Mouse (Mus musculus) embryonic facial prominence, embryonic 14.5 days (tissue): Measurements from ENCODE around the gene Myo7a. TPM values are rescaled to one million over a fixed set of nuclear protein-coding genes. Genes with fewer than 3 reads are reported as not detected.

Experiments
- ATAC-seq: fragments of 200-750 bp; cut with Nextera tagmentation; 2 replicates; pipeline ENCODE4 v1.8.0; 2017; ENCODE audit warnings: low read depth, moderate number of reproducible peaks, moderate TSS enrichment
- DNase-seq: peaks from one replicate; pipeline ENCODE4 v3.0.0-alpha.2; 2015; ENCODE audit warnings: low spot score
- H3K27ac ChIP-seq: fragments of 300-500 bp; sonication (generic); replicated peaks from 2 replicates; pipeline ENCODE4 v1.5.1; 2014; ENCODE audit warnings: low read depth, mild to moderate bottlenecking, low read length, moderate library complexity
- H3K27me3 ChIP-seq: fragments of 300-500 bp; sonication (generic); replicated peaks from 2 replicates; pipeline ENCODE4 v1.6.1; 2014; ENCODE audit warnings: low read length; ENCODE audit not compliant: control insufficient read depth, insufficient read depth
- H3K36me3 ChIP-seq: fragments of 300-500 bp; sonication (generic); 2 replicates; pipeline ENCODE4 v1.6.1; 2014; ENCODE audit warnings: low read length, mixed read lengths; ENCODE audit not compliant: control insufficient read depth, insufficient read depth
- H3K4me1 ChIP-seq: fragments of 300-500 bp; sonication (generic); 2 replicates; pipeline ENCODE4 v1.6.1; 2014; ENCODE audit warnings: antibody characterized with exemption, low read length; ENCODE audit not compliant: control insufficient read depth, insufficient read depth
- H3K4me2 ChIP-seq: fragments of 300-500 bp; sonication (generic); 2 replicates; pipeline ENCODE4 v1.6.1; 2014; ENCODE audit warnings: low read depth, mild to moderate bottlenecking, low read length, moderate library complexity, mixed read lengths
- H3K4me3 ChIP-seq: fragments of 300-500 bp; sonication (generic); 2 replicates; pipeline ENCODE4 v1.5.1; 2014; ENCODE audit warnings: low read depth, mild to moderate bottlenecking, low read length
- H3K9ac ChIP-seq: fragments of 300-500 bp; sonication (generic); 2 replicates; pipeline ENCODE4 v1.6.1; 2014; ENCODE audit warnings: low read depth, mild to moderate bottlenecking, low read length, moderate library complexity, mixed read lengths
- H3K9me3 ChIP-seq: fragments of 300-500 bp; sonication (generic); 2 replicates; pipeline ENCODE4 v1.6.1; 2016; ENCODE audit warnings: low read length; ENCODE audit not compliant: control insufficient read depth
- WGBS: fragments of 180-500 bp; shearing (Covaris S2); extraction: QIAGEN DNeasy Blood & Tissue Kit; methylation state at CpG from one replicate; pipeline ENCODE4 v1.1.7; 2014; 5-methylcytosine and 5-hydroxymethylcytosine counted together
- polyA plus RNA-seq: library from polyadenylated mRNA; unstranded; fragments of >200 nt; fragmentation: Nextera tagmentation; extraction: Ambion mirVana; gene quantifications from 2 replicates; pipeline ENCODE4 v1.2.1, GENCODE M21; 2014

The Myo7a gene
- polyA plus RNA-seq, 1 experiment from 2014 or later, result 9.2 TPM

DNA sequence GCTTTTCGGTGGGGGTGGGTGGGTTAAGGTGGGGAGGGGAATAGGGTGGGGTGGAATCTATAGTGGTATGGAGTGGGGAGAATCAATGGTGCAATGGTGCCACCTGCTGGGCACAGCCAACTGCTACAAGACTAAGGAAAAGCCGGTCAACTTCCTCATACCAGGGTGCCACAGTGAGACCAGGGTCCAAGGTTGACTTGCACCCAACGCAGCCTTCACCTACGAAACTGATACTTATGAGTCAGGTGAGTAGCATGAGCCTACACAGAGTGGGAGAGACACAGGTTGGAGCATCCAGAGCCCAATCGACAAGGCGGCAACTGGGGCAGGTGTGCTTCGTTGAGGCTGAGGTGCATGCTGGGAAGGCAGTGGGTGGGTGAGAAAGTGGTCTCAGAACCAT lies 1.0 kb upstream of the Myo7a start:
- peak overlapping the region; percentile 34; the same call in 1 of the 2 replicates for H3K9ac ChIP-seq
- H3K27me3 ChIP-seq, result no peaks in the 10 kb centered on the region
- H3K9me3 ChIP-seq, result no peaks in the 10 kb centered on the region
- ATAC-seq (peak; percentile 88), DNase-seq (peak; percentile 65)
- H3K27ac ChIP-seq, result no peak overlapping the region
- H3K4me2 ChIP-seq, result peak overlapping the region; percentile 56
- no peaks in the 10 kb centered on the region for H3K36me3 ChIP-seq
- WGBS, result 14% methylated on average over 7 of the region's 7 CpGs
- peaks cover 4% of the 10 kb centered on the region; the same call in 1 of the 2 replicates for H3K4me1 ChIP-seq
- H3K4me3 ChIP-seq, result peak overlapping the region; percentile 26

DNA sequence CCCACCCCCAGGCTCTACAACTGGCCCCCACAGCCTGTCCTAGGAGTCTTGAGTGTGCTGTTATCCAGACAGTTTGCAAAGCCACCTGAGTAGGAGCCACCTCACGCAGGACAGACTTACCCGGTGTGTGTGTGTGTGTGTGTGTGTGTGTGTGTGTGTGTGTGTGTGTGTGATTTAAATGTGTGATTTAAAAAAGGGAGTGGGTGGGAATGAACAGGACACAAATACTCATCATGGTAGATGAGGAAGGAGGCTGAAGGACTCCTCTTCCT lies 573 bp upstream of the Myo7a start:
- no peaks in the 10 kb centered on the region for H3K9me3 ChIP-seq
- no peak overlapping the region for H3K4me3 ChIP-seq
- peaks cover 4% of the 10 kb centered on the region; the same call in 1 of the 2 replicates for H3K4me1 ChIP-seq
- no peak overlapping the region for H3K27ac ChIP-seq
- no peaks in the 10 kb centered on the region for H3K27me3 ChIP-seq
- H3K4me2 ChIP-seq, result 0 out of 2 replicates have a peak overlapping the region, but pooled peaks have one; percentile 56
- ATAC-seq (no peak), DNase-seq (no peak)
- H3K36me3 ChIP-seq, result no peaks in the 10 kb centered on the region
- WGBS, result 68% methylated on average over 2 of the region's 2 CpGs
- no peak overlapping the region for H3K9ac ChIP-seq

GRCm38 (mm10) chr7:98117012-98117660 lies 2.2 kb downstream of the Myo7a start:
- Histone ChIP-seq H3K9me3 (no peaks in the 10 kb centered on the region), H3K27me3 (no peaks in the 10 kb centered on the region), H3K27ac (no peak overlapping the region), H3K36me3 (no peaks in the 10 kb centered on the region), H3K4me3 (no peak overlapping the region), H3K4me2 (no peak overlapping the region), H3K9ac (peak overlapping the region; percentile 34; the same call in 1 of the 2 replicates), H3K4me1 (peaks cover 5% of the 10 kb centered on the region; the same call in 1 of the 2 replicates)
- peak; percentile 73 for DNase-seq
- WGBS, result 41% methylated on average over 11 of the region's 11 CpGs
- peak; percentile 38; the same call in 1 of the 2 replicates for ATAC-seq

- no peak for DNase-seq
- Histone ChIP-seq H3K4me1 (peaks cover 17% of the 10 kb centered on the region), H3K4me3 (no peak overlapping the region), H3K27ac (no peak overlapping the region), H3K4me2 (no peak overlapping the region), H3K36me3 (no peaks in the 10 kb centered on the region), H3K27me3 (0 out of 2 replicates have a peak, but pooled peaks cover 4% of the 10 kb centered on the region), H3K9me3 (no peaks in the 10 kb centered on the region), H3K9ac (no peak overlapping the region)
- WGBS, result 61% methylated on average over 6 of the region's 6 CpGs
- ATAC-seq, result no peak
Measured at GRCm38 (mm10) chr7:98114656-98115055, 4.7 kb downstream of the Myo7a start.

GRCm38 (mm10) chr7:98111233-98111632 lies 8.1 kb downstream of the Myo7a start:
- DNase-seq (peak; percentile 23), ATAC-seq (peak; percentile 53)
- H3K9ac ChIP-seq, result peak overlapping the region; percentile 55
- WGBS, result 6% methylated on average over 17 of the region's 25 CpGs
- H3K4me1 ChIP-seq, result peaks cover 13% of the 10 kb centered on the region; the same call in 1 of the 2 replicates
- H3K27me3 ChIP-seq, result 0 out of 2 replicates have a peak, but pooled peaks cover 4% of the 10 kb centered on the region
- no peaks in the 10 kb centered on the region for H3K36me3 ChIP-seq
- peak overlapping the region; percentile 26 for H3K4me3 ChIP-seq
- H3K4me2 ChIP-seq, result peak overlapping the region; percentile 61
- H3K27ac ChIP-seq, result no peak overlapping the region
- no peaks in the 10 kb centered on the region for H3K9me3 ChIP-seq

DNA sequence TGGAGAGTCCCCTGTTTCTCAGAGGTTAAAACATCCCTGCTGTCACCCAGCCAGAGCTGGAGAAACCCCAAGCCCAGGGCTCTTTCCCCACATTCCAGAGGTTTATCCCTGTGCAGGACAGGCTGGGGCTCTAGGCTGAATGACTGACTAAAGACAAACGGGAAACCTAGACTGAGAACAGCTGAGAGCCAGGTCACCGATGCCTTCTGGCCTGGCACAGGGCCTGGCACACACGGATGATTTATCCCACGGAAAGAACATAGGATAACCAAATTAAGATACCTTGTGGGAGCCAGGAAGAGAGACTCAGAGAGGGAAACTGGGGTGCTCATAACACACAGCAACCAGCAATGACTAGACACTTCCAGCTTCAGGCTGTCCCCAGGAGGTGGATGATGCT lies 9.6 kb downstream of the Myo7a start:
- Histone ChIP-seq H3K9me3 (no peaks in the 10 kb centered on the region), H3K4me2 (no peak overlapping the region), H3K9ac (no peak overlapping the region), H3K27ac (no peak overlapping the region), H3K4me1 (peaks cover 13% of the 10 kb centered on the region; the same call in 1 of the 2 replicates), H3K27me3 (0 out of 2 replicates have a peak, but pooled peaks cover 4% of the 10 kb centered on the region), H3K4me3 (no peak overlapping the region), H3K36me3 (no peaks in the 10 kb centered on the region)
- WGBS, result 57% methylated on average over 4 of the region's 4 CpGs
- DNase-seq, result no peak
- ATAC-seq, result no peak

DNA sequence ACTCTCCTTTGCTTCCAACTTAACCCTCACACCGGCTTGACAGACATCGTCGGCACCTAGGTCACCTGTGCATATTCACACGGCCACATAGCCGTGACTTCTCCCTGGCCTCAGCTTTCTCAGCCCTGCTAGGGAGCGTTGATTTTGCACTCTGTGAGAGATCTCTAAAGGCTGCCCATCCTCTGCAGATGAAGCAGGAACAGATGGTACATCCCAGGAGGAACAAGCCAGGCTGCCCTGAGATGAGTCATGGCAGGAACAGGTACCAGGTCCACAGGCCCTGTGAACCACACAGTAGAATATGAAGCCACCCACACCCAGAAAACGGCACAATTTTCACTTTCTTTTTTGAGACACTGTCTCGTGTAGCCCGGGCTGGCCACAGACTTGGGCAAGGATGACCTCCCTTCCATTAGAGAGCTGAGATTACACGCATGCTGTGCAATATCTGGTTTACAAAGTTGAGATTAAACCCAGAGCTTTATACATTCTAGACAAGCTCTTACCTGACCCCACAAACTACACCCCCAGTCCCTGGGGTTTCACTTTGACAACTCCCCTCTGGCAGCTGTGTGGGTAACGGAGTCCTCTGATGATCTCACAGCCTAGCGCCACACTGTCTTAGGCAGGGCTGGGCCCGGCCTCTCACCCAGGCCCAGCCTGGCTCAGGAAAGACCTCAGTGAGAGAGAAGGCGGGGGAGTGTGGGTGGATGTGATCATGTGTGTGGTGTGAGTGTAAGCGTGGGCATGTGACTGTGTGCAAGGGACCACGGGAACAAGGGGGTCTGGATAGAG lies 10.5 kb downstream of the Myo7a start:
- H3K9me3 ChIP-seq, result no peaks in the 10 kb centered on the region
- H3K4me2 ChIP-seq, result no peak overlapping the region
- WGBS, result 78% methylated on average over 16 of the region's 16 CpGs
- no peak overlapping the region for H3K4me3 ChIP-seq
- DNase-seq, result no peak
- H3K4me1 ChIP-seq, result peaks cover 13% of the 10 kb centered on the region; the same call in 1 of the 2 replicates
- no peaks in the 10 kb centered on the region for H3K36me3 ChIP-seq
- no peak overlapping the region for H3K27ac ChIP-seq
- peak; percentile 36 for ATAC-seq
- H3K27me3 ChIP-seq, result 0 out of 2 replicates have a peak, but pooled peaks cover 4% of the 10 kb centered on the region
- peak overlapping the region; percentile 25; the same call in 1 of the 2 replicates for H3K9ac ChIP-seq

DNA sequence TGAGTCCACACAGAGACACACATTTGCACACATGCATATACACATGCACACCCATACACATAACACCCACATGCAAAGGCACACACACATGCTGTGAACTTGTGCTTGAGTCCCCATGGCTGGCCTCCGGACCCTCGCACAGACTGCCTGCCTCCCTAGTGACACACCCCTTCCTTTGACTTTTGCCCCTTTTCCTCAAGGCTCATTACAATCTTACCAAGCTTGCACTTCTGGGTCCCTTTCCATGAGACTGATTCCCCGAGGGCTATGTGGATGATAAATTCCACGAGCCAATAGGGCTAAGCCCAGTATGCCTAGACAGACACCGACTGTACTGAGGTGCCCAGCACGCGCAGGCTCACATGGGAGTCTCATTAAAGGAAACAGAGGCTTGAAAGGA lies 13.1 kb downstream of the Myo7a start:
- DNase-seq (no peak), ATAC-seq (no peak)
- peaks cover 6% of the 10 kb centered on the region; the same call in 1 of the 2 replicates for H3K4me1 ChIP-seq
- H3K9me3 ChIP-seq, result no peaks in the 10 kb centered on the region
- no peak overlapping the region for H3K9ac ChIP-seq
- 0 out of 2 replicates have a peak, but pooled peaks cover 4% of the 10 kb centered on the region for H3K27me3 ChIP-seq
- no peak overlapping the region for H3K27ac ChIP-seq
- no peak overlapping the region for H3K4me3 ChIP-seq
- H3K36me3 ChIP-seq, result no peaks in the 10 kb centered on the region
- no peak overlapping the region for H3K4me2 ChIP-seq
- 83% methylated on average over 7 of the region's 7 CpGs for WGBS
